Mouse (Mus musculus) testis, adult 2 months (tissue): ENCODE results near the gene Parg.

Experiments
- CTCF ChIP-seq: fragments of 200-500 bp; IDR thresholded peaks from 2 replicates; pipeline ENCODE4 v1.5.1; 2012; ENCODE audit warnings: low read depth, mild to moderate bottlenecking, inconsistent platforms, low read length, moderate library complexity; ENCODE audit not compliant: control insufficient read depth, insufficient read depth, insufficient replicate concordance
- POLR2A ChIP-seq: fragments of 200-500 bp; IDR thresholded peaks from 2 replicates; pipeline ENCODE4 v1.6.1; 2012; ENCODE audit warnings: low read depth, mild to moderate bottlenecking, inconsistent platforms, low read length, moderate library complexity; ENCODE audit not compliant: control insufficient read depth

GRCm38 (mm10) chr14:32311381-32312035, 109.8 kb downstream of the Parg start:
- TF ChIP-seq POLR2A, result no peak
- no peak for TF ChIP-seq CTCF
